Mouse (Mus musculus): ENCODE measurements around the gene Gripap1.
"Not testable (repeated sequence)": the region's sequence is repeated elsewhere in the genome, so short reads cannot be mapped to it uniquely, and the experiment has no call there.

Gene Gripap1

GRCm38 (mm10) chrX:7779294-7779693 lies 10.3 kb upstream of the Gripap1 start:
- DNase-seq, result no peak

GRCm38 (mm10) chrX:7782603-7783092 lies 6.9 kb upstream of the Gripap1 start:
- no peak for DNase-seq

DNA sequence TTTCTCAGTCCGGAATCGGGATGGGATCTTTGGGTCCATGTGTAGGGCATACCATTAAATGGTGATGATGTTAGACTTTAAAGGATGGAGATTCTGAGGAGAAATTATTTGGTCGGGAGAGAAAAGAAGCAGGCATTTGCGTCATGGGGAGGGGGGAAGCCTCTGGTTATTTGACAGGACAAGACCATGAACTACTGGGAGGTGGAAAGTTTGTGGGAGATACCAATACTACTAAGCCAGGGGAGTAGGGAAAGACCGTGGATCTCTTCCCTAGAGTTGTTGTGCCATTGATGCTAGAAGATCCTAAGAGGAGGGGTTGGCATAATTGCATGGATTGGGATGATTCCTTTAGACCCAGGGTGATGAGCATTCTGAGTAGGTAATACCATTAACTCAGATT lies 744 bp downstream of the Gripap1 start:
- DNase-seq, result no peak

GRCm38 (mm10) chrX:7793361-7793760 lies 3.8 kb downstream of the Gripap1 start:
- no peak for DNase-seq

- peak in 1 of 2 experiments; percentile 11 for DNase-seq
Measured at GRCm38 (mm10) chrX:7795016-7795415, 5.5 kb downstream of the Gripap1 start.

GRCm38 (mm10) chrX:7797327-7797726 lies 7.8 kb downstream of the Gripap1 start:
- no peak for DNase-seq

- DNase-seq, result not testable (repeated sequence)
Measured at GRCm38 (mm10) chrX:7802157-7802556, 12.6 kb downstream of the Gripap1 start.

- DNase-seq, result not testable (repeated sequence)
Measured at GRCm38 (mm10) chrX:7815016-7815415, 25.5 kb downstream of the Gripap1 start.

DNA sequence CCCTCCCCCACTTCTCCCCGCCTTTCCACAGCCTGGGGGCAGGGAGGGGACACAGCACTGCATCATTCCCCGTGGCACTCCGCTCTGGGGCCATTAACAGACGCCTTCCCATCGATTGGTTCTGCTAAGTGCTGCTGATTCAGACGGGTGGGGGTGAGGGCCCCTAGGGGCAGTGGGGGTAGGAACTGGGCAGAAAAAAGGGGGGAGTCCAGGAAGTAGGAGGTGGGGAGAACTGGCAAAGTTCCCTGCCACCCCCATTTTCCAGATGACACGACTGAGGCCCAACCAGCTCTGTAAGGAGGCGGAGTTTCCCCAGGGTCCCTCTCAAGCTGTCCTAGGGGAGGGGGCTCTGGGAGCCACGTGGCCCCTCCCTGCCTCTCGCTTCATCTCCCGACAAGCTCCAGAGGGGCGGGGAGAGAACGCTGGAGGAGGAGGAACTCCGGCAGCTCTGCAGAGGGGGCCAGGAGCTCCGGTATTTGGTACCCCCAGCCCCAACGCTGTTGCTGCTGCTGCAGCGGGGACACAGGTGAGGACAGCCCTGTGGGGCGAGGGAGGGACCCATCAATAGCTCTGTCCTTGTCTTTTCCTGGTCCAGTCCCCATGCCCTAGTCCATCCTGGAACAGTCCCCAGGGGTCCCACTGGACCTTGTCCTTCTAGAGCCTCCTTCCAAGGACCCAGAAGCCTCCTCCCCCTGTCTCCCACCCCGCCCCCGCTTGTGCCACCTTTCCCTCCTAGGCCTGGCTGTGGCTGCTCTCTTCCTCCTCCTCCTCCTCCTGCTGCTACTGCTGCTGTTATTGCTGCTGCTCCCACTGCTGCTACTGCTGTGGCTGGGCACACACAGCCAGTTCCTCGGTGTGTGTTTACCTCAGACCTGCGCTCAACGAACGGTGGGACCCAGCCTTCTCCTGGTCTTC lies 32.6 kb downstream of the Gripap1 start, which contains the start of gene Kcnd1:
Gene Kcnd1 (plus strand): TSS at position 425 of the 915 bp plus-strand sequence.
- no peak for DNase-seq

- no peak for DNase-seq
Measured at GRCm38 (mm10) chrX:7837146-7837545, 47.6 kb downstream of the Gripap1 start.

DNA sequence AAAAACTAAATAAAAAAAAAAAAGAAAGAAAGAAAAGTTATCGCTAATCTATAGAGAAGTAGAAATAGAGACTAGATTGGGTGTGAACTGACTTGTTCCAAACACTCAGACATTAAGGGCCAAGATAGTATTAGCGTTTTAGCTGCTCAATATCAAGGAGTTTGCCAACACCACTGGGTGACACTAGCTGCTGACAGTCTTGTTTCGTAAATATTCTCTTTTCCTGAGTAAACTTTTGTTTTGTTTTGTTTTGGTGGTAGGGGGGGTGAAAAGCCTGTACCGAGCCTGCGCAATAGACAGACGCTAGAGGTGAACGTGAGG lies 51.2 kb downstream of the Gripap1 start:
- DNase-seq, result no peak

DNA sequence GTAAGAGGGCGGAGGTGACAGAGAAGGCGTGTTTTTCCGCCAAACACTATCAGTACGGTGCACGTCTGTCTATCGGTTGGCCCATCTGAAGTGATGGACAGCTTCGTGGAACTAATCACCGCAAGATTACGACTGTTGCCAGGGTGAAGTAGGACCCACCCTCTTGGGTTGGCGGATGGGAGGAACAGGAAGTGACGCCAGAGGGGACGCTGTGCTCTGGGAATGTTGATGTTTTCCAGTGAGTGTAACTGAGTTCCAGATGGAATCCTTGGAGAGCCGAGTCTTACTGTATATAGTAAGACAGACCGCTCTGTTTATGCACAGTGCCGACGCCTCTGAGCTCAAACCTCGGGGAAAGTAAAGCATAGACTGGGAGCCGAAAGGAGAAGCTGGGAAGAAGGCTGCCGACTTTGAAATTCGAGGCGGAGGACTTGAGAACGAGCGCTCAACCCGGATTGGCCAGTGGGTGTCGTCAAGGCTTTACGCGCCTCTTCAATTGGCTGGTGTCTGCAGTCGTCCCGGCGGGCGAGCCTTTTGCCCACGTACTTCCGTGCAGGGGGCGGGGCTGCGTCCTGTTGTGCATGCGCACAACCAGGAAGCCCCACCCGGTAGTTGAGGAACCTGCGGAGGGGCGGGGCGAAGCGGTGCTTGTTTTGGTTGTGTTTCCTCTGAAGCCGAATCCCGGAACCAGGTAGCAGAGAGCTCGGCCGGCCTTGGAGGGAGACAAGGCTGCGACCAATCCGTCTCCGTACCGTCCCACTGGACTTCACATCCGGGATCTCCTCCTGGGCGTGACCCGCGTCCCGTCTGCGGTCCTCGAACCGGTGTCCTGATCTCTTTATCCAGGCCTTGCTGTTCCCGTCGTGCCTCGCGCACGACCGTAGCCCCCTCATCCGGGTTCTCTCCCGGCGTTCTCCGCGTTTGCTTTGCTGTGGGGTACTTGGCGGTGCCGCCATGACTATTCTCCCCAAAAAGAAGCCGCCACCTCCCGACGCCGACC lies 51.9 kb downstream of the Gripap1 start, which contains the start of gene Otud5:
Gene Otud5 (plus strand): TSS at position 202 of the 1,000 bp plus-strand sequence.
- peak; percentile 89 to 93 for DNase-seq

DNA sequence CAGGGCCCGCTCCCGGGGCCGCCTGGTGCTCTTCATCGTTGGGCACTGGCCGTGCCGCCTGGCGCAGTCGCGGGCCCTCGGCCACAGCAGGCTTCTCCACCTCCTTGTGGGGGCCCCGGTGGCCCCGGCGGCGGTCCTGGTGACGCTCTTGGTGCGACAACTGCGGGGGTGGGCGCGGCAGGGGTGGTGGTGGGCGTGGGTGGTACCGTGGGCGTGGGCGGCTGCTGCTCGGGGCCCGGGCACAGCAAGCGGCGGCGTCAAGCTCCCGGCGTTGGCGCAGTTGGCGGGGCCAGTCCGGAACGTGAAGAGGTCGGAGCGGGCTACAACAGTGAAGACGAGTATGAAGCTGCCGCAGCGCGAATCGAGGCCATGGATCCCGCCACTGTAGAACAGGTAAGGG lies 52.8 kb downstream of the Gripap1 start:
- peak in 1 of 2 experiments; percentile 27 for DNase-seq

DNA sequence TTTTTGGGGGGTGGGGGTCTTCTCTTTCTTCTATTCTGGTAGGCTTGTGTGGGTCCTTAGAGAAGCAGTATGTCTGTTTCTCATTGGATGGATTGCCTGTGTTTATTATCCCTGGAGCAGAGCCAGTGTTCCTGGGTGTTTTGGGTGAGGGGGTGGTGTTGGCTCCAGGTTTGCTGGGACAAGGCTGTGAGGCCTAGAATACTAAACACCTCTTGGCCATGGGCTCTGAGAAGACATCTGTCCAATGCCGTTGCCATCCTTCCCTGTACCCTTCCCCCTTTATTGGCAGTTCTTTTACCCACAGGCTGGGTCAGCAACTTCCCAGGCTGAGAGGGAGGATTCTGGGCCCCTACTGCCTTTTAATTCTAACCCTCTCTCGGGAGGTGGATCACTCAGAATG lies 58.3 kb downstream of the Gripap1 start:
- no peak for DNase-seq

GRCm38 (mm10) chrX:7854578-7854977 lies 65.0 kb downstream of the Gripap1 start:
- DNase-seq, result peak; percentile 33 to 46

DNA sequence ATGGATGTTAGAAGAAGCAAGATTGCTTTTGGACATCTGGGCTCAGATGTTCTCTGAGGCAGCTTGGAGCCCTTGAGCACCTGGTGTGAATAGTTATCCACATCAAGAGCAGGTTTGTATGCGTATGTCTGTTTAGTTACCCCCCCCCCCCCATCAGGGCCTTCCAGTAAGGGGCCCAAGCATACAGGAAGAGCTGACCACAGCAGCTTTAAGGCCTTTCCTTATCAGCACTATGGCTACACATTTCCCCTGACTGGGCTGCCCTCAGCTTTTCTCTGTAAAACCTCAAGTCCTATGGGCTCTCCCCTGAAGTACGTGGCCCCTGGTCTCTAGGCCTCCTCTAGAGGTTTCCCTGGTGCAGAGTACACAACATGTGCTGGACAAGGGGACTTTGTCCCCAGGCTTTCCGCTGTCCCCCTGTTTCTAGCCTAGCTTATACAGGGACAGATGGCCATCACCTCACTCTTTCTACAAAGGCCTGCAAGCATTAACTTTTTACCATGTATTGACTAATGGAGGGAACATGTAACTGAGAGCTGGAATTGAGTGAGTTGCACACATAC lies 69.7 kb downstream of the Gripap1 start:
- no peak for DNase-seq

DNA sequence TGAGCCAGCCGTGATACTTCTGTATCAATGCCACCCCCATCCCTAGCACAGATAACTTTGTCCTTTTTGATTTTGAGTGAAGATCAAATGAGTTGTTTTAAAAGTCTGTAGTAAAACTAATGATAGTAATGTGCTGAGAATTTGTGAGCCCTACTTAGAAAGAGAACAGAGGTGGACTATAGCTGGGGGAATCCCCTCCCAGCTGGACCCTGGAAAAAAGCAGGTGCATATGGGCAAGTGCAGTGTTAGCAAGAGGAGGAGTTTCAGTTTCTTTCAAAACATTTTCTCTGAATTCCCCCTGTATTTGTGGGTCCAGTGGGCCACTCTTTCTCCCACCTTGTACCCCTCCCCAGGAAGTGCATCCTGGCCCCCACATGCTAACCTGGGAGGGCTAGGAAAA lies 73.6 kb downstream of the Gripap1 start:
- no peak for DNase-seq

- DNase-seq, result no peak
Measured at GRCm38 (mm10) chrX:7864551-7864950, 75.0 kb downstream of the Gripap1 start.

DNA sequence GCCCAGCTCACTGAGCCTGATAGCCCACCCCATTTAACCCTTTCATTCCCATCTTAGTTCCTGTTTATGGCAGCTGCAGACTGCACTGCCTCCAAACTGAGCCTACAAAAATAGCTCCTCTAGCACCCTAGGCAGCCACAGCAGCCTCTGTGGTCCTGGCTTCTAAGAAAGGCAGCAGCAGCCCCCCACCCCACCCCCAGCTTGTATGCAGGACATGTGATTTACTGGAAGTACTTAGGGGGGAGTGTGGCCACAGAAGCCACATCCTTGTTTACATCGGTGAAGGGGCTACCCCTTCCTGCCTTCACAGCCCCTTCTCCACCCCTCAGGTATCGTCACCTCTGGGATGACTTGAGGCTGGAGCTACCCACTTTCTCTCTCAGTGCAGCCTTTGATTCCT lies 75.8 kb downstream of the Gripap1 start:
- DNase-seq, result no peak

DNA sequence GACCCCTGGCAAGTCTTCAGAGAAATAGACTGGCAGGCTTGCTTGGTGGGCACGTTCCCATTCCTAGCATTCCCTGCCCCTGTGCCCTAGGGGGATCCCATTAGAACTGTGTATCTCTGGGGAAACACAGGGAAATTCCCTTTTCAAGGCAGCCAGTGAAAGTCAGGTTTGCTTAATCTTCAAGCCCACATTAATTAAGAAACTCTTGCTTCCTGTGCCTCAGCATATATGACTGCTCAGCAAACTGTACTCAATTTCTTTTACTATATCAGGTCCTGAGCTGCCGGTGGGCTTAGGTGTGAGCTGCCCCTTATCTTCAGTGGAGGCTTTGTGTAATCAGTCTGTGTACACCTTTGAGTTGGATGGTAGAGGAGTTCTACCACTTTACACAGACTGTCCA lies 76.2 kb downstream of the Gripap1 start:
- no peak for DNase-seq

DNA sequence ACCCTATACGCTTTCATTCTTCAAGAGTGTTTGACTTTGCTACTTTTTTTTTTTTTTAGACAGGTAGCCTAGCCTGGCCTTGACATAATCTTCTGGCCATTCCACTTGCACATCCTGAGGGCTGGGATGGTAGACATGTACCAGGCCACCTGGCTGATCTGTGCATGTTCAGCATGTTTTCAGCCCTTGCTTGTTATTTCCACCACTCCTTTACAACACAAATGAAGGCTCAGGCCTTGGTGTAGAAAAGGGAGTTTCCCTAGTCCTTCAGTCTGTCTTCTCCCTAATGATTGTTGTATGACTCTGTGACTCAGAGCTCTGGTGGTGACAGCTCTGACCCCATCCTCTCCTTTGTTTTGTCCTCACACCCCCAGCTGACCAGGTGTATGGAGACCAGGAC lies 77.6 kb downstream of the Gripap1 start:
- DNase-seq, result no peak

DNA sequence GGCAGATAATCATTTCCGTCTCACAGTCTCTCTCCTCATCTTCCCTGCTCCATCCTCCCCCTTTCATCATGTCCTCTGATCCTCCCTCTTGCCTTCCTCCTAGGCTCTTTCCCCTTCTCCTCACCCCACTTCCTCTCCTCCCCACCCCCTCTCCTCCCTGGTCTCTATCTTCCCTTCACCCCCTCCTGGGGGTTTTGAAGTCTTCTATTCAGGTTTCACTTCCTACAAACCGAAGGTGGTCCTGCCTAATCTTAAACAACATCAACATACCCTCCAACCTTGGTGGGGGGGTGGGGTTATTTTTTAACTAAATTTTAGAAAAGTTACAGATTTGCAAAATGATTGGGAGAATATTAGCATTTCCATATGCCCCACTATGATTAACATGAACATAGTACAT lies 78.9 kb downstream of the Gripap1 start:
- no peak for DNase-seq

DNA sequence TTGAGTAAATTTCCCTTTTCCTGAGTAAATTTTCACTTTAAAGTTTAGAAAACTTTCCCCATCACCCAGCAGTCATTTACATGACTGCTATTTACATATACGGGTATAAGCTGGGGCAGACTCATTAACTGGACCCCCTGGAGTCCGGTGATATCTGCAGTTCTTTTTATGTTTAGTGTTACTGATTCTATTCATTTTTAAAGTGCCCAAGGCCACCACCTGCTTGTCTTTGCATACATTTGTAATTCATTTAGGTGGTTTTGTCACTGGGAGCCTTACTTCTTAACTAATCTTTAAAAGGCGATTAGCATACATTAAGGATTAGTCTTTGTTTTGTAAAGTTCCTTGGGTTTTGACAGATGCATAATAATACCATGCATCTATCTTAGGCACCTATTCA lies 80.3 kb downstream of the Gripap1 start:
- DNase-seq, result no peak
